Mouse (Mus musculus) thymus, postnatal 25 days (tissue): Measurements from ENCODE around the gene Ifna4.

Experiments used
- DNase-seq: peaks from one replicate; pipeline ENCODE4 v3.0.0; 2022

The Ifna4 gene

DNA sequence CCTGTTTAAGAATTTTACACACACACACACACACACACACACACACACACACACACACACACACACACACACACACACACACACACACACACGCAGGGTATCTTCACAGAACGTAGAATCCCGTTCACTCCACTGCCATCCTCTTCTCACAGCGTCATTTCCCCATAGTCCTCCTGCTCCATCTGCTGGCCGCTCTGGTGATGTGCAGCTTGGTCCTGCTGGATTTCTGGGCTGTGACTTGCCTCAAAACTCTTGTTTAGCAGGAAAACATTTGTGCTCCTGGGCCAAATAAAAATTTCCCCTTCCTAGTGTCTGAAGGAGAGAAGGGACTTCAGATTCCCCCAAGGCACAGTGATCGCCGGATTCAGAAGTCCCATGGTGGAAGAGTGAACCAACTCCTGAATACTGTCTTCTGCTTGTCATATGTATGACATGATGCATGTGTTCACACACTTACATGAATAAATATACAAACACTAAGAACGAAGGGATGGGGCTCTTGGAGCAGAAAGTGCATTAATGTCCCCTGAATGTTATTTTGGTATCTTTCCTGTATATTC is 25.8 kb downstream of the Ifna4 start:
- peak; percentile 87 for DNase-seq

GRCm38 (mm10) chr4:88867926-88868911 is 26.6 kb downstream of the Ifna4 start:
- peak; percentile 70 for DNase-seq

DNA sequence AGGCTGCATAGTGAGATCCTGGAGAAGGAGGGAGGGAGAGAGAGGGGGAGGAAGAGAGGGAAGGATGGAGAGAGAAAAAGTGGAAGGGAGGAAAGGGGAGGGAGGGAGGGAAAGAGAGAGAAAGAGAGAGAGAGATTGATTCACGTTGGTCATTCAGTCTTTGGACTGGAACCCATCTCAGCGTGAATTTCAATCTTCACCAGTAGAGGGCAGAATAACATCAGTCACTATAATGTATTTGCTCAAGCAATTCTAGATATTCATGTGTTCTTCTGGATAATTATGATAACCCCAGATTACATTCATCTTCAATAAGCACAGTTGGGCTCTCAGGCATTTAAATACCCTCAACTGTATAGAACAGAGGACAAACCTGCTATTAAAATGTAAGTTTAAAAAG is 31.0 kb downstream of the Ifna4 start:
- no peak for DNase-seq

GRCm38 (mm10) chr4:88875435-88876095 is 33.9 kb downstream of the Ifna4 start:
- no peak for DNase-seq

DNA sequence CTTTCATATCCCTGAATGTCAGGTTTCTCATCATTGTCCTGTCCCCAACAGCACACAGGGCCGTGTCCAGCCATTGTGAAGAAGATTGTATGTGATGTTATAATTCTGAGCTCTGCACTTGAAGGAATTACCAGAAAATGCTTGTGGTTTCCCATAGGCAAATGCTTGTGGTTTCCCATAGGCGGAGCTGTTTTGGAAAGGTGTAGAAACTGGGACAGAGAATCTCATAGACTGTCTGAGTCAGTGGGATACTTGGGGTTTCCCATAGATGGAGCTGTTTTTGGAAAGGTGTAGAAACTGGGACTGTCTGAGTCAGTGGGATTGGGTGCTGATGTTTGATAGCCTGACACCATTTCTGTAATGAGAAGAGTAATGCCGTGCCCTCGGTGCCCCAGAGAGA is 34.9 kb downstream of the Ifna4 start:
- no peak for DNase-seq

DNA sequence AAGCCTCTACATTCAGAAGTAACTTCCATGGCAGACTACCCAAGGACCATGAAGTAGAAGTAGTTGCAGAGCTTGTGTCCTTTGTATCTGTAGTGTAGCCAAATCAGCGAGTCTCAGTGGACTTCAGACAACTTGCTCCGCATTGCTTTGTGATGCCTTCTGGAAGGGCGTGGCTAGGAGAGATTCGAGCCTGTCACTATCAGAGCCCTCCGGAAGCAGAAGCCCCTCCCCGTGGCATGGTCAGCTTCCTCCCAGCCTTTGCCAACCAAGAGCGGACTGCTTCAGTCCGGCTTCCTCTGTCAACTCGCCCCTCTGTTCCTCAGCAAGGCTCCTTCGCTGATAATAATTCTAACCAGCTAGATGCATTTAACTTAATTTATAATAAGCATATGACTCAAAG is 36.6 kb downstream of the Ifna4 start:
- peak; percentile 14 for DNase-seq

DNA sequence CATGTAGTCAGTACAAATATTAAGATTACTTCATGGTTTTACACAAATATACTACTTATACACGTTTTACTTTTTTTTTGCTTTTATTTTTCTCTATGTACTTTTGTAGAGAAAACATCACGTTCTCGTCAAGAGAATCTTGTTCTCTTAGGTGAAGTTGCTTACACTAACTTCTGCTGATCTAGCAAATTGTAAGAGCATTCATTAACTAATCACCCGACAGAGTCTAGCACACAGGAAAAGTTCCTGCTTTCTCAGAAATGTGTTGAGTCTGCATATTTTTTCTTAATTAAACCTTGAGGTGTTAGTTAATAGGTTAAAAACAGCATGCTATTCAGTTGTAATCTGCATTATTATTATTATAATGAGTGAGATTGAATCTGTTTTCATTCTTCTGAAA is 37.1 kb downstream of the Ifna4 start:
- DNase-seq = no peak

DNA sequence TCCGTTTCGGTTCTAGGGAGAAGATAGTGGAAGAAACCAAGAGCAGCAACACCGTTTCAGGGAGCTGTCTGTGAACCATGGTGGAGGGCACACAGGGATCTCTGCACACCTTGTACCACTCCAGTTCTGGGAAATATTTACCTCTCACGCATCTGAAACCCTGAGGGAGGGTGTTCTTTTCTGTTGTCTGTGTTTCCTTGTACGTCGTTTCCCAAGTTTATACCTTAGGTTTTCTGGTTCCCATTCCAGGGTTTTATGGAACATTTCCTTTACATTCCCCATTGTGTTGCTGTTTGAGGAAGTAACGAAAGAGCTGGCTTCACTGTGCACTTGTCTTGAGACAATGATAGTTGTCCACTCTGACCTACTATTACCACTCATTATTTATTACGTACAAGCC is 38.4 kb downstream of the Ifna4 start, which contains the start of gene Ifne:
Gene Ifne, minus strand, starts transcription at position 101 of the 400 bp plus-strand sequence.
- no peak for DNase-seq

DNA sequence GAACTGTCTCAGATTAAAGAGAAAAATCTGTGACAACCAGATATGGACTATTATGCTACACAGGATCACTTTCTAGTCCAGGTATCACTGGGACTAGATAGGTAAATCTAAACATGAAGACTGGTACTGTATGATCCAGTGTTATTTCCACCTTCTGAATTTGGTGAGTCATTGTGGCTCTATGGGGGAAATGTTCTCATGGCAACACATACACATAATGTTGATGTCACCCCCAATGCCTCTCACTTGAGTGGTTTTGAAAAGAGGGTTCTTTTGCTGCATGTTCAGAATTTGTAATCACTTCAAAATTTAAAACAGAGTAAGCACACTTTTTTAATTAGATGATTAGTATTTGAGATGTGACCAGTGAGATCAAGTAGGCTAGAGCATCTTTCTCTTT is 46.6 kb downstream of the Ifna4 start:
- no peak for DNase-seq
